Mouse (Mus musculus) bone marrow, adult 2 months (tissue): ENCODE results near the gene Tmem80. TPM values are rescaled to one million over a fixed set of nuclear protein-coding genes. Genes with fewer than 3 reads are reported as not detected.

Experiments
- H3K27ac ChIP-seq: fragments of 200-500 bp; 2 replicates; pipeline ENCODE4 v1.5.1; 2012; ENCODE audit warnings: low read depth, mild to moderate bottlenecking, control low read depth, inconsistent platforms, low read length; ENCODE audit not compliant: control insufficient read depth, poor library complexity, insufficient read depth
- H3K4me1 ChIP-seq: fragments of 200-500 bp; 2 replicates; pipeline ENCODE4 v1.6.1; 2011; ENCODE audit warnings: low read length; ENCODE audit not compliant: control insufficient read depth, insufficient read depth
- H3K4me3 ChIP-seq: fragments of 200-500 bp; replicated peaks from 2 replicates; pipeline ENCODE3; 2011; ENCODE audit warnings: mild to moderate bottlenecking, low read depth, low read length, control low read depth; ENCODE audit not compliant: control insufficient read depth
- CTCF ChIP-seq: fragments of 200-500 bp; IDR thresholded peaks from 2 replicates; pipeline ENCODE4 v1.5.1; 2011; ENCODE audit warnings: low read length, control low read depth; ENCODE audit not compliant: control insufficient read depth, insufficient read depth
- POLR2A ChIP-seq: fragments of 200-500 bp; IDR thresholded peaks from 2 replicates; pipeline ENCODE4 v1.6.1; 2011; ENCODE audit warnings: low read depth, mild to moderate bottlenecking, control low read depth, low read length, borderline replicate concordance; ENCODE audit not compliant: control insufficient read depth
- WGBS: fragments of 180-500 bp; shearing (Covaris S2); methylation state at CpG from one replicate; pipeline ENCODE4 v1.1.7; 2018; 5-methylcytosine and 5-hydroxymethylcytosine counted together
- polyA plus RNA-seq: library from polyadenylated mRNA; stranded (reverse); fragments of >200 nt; gene quantifications from 2 replicates; pipeline ENCODE4 v1.2.4, GENCODE M21; 2011; ENCODE audit warnings: low replicate concordance; ENCODE audit not compliant: missing spikeins, insufficient read depth, insufficient read length

The Tmem80 gene
- polyA plus RNA-seq, 1 experiment: 33.0 TPM

DNA sequence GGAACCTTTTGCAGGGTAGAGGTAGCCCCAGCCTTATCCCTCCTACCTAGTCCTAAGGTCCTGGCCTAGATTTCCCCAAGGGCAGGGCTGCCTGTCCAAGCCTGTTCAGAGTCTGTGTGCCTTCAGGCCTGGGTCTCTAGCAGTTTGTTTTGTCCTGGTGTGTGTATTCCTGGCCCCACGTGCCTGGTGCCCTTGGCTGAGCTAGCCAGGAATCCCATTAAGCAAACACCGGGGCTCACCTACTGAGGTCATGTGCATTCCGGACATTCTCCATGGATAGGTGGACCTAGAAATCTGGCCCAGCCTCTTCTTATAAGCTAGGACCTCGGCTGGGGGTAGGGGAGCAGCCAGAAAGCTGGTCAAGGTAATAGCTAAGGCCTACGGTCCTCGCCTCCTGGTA is 12.9 kb downstream of the Tmem80 start:
- no peak overlapping the region for H3K27ac ChIP-seq
- no peaks in the 10 kb centered on the region; the same call in 1 of the 2 replicates for H3K4me1 ChIP-seq
- WGBS: 89% methylated on average over 6 of the region's 6 CpGs
- H3K4me3 ChIP-seq: no peak overlapping the region
- TF ChIP-seq CTCF (no peak), POLR2A (no peak)

DNA sequence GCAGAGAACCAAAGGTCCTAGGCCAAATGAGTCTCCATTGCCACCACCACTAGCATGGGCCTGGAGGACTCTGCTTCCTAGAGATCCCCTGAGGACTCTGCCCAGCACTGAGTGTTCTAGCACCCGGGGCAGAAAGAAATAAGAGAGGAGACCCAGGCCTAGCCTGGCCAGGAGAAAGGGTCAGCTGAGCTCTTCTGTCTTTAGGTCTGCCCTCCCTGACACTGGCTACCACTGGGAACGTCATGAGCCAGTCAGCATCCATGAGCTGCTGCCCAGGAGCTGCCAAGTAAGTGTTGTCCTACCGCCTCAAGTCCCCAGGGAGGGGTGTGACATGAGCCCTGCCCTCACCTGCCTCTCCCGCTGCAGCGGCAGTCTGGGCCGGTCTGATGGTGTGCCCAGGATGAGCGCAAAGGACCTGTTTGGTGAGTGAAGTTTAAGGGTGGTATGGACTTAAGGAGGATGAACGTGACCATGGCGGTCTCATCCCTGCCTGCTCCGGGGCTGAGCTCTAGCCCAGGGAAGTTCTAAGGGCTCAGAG is 14.2 kb downstream of the Tmem80 start:
- Histone ChIP-seq H3K4me3 (no peak overlapping the region), H3K4me1 (no peaks in the 10 kb centered on the region; the same call in 1 of the 2 replicates), H3K27ac (no peak overlapping the region)
- WGBS: 84% methylated on average over 10 of the region's 10 CpGs
- TF ChIP-seq CTCF (no peak), POLR2A (no peak)

DNA sequence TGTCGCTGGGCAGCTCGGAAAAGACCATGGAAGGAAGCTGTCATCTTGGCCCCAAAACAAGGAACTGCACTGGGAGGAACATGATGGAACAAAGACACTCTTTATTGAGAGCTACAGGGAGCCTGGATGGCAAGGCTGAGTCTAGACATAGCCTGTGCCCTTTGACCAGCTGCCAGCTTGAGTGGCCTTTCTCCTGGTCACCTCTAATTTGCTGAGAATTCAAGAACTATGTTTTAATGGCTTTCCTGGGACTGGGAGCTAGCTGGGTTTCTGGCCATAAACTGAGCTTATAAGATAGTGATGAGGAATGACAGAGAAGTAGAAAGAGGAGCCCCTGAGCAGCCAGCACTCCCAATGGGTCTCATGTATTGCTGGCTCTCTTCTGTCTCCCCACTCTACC is 15.7 kb downstream of the Tmem80 start:
- Histone ChIP-seq H3K4me1 (no peaks in the 10 kb centered on the region; the same call in 1 of the 2 replicates), H3K4me3 (no peak overlapping the region), H3K27ac (no peak overlapping the region)
- 76% methylated on average over 2 of the region's 2 CpGs for WGBS
- TF ChIP-seq POLR2A: no peak
- TF ChIP-seq CTCF: no peak

DNA sequence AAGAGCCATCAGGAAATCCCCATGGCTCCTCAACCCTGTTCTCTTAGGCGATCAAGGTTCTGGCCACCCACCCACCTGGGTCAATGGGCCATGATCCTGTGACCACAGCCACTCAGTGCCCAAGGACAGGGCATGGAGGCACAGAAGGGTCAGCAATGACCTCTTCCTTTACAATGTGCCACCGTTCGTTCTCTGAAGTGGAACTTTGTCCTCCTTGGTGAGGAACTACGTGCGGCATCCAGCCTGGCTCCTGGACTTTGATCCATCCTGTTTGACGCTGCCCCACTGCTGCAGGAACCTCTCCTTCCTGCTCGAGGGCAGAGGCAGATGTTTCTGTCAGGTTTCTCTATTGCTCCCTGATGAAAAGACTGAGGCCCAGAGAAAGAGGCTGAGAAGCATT is 16.2 kb downstream of the Tmem80 start:
- 74% methylated on average over 7 of the region's 7 CpGs for WGBS
- H3K4me3 ChIP-seq: no peak overlapping the region

DNA sequence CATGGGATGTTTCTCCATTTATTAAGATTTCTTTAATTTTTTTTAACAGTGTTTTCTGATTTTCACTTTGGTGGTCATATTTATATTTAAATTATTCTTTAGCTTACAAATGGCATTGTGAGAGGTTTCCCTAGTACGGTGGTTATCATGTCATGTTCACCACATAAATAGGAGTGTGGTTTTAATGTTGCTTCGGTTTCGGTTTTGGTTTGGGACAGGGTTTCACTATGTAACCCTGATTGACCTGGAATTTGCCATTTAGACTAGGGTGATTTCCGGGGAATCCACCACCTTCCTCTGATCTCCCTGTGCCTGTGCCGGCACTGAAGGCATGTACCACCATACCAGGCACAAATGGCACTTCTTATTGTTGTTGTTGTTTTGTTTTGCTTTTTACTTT is 17.2 kb downstream of the Tmem80 start:
- WGBS: 52% methylated on average over 5 of the region's 5 CpGs
- TF ChIP-seq POLR2A: no peak
- Histone ChIP-seq H3K4me1 (no peaks in the 10 kb centered on the region; the same call in 1 of the 2 replicates), H3K27ac (no peak overlapping the region), H3K4me3 (no peak overlapping the region)

More for the DNA sequence above, 16.2 kb downstream of the Tmem80 start:
- H3K27ac ChIP-seq: no peak overlapping the region
- H3K4me1 ChIP-seq: no peaks in the 10 kb centered on the region; the same call in 1 of the 2 replicates
- no peak for TF ChIP-seq CTCF
- no peak for TF ChIP-seq POLR2A

DNA sequence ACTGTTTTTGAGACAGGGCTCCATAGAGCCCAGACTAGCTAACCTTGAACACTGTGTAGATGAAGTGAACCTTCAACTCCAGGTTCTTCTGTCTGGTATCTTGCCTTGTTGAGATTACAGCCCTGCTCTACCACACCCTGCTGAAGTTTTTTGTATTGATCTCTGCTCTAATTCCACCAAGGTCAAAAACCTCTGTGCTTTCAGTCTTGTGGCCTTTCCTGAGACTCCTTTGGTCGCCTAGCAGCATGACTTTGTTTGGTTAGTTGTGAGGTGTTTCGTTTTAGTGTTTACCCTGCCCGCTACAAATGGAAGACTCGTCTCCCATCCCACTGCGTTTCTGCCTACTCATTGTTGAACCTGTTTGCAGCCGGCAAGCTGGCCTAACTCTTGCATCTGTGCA is 23.5 kb downstream of the Tmem80 start:
- H3K27ac ChIP-seq: no peak overlapping the region
- TF ChIP-seq CTCF: no peak
- TF ChIP-seq POLR2A: no peak
- H3K4me1 ChIP-seq: no peaks in the 10 kb centered on the region
- H3K4me3 ChIP-seq: no peak overlapping the region
- WGBS: 80% methylated on average over 6 of the region's 6 CpGs

DNA sequence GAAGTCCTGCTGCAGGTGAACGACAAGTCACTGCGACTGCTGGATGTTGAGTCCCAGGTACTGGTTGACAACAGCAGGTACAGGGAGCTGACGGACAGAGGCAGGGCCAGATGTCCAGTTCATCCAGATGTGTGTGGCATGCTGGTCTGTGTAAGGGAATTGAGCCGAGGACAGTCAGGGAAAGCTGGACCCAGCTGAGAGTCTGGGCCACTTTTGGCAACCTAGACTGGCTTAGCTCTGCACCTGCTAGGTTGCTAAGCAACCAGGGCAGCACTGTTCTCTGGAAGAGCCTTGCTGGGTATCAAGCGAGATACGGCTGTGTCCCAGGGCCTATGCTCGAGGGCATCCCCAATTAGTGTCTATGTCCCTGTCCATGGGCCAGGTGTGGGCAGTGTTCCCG is 27.5 kb downstream of the Tmem80 start:
- H3K27ac ChIP-seq: no peak overlapping the region
- H3K4me3 ChIP-seq: no peak overlapping the region
- WGBS: 84% methylated on average over 8 of the region's 8 CpGs
- H3K4me1 ChIP-seq: no peaks in the 10 kb centered on the region
- TF ChIP-seq CTCF (no peak), POLR2A (no peak)

DNA sequence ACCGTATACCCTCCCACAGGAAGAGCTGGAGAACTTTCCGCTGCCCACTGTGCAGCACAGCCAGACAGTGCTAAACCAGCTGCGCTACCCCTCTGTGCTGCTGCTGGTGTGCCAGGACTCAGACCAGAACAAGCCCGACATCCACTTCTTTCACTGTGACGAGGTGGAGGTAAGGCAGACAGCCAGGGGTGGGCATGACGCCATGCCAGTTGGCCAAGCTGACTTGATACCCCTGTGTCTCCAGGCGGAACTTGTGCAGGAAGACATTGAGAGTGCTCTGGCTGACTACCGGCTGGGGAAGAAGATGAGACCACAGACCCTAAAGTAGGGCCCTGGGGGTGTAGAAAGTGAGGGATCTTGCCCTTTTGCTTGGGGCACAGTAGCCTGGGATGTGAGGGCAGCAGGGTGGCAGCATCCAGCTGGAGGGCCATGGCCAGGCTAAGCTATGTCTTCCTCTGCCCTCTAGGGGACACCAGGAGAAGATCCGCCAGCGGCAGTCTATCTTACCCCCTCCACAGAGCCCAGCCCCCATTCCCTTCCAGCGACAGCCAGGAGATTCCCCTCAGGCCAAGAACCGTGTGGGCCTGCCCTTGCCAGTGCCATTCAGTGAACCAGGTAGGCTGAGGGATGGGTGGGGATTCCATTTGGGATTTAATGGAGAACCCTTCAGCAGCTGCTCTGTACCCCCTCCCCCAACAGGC is 28.2 kb downstream of the Tmem80 start:
- Histone ChIP-seq H3K27ac (no peak overlapping the region), H3K4me1 (no peaks in the 10 kb centered on the region), H3K4me3 (no peak overlapping the region)
- 77% methylated on average over 12 of the region's 12 CpGs for WGBS
- TF ChIP-seq POLR2A (no peak), CTCF (no peak)

GRCm38 (mm10) chr7:141356971-141357370 is 29.4 kb downstream of the Tmem80 start:
- 60% methylated on average over 14 of the region's 14 CpGs for WGBS

More at GRCm38 (mm10) chr7:141356971-141357370, 29.4 kb downstream of the Tmem80 start:
- TF ChIP-seq POLR2A (no peak), CTCF (no peak)
- Histone ChIP-seq H3K4me1 (no peaks in the 10 kb centered on the region; the same call in 1 of the 2 replicates), H3K27ac (no peak overlapping the region), H3K4me3 (no peak overlapping the region)
